Mouse (Mus musculus) adrenal gland, adult 2 months (tissue): Measurements from ENCODE around the gene Ormdl3. TPM values are rescaled to one million over a fixed set of nuclear protein-coding genes. Genes with fewer than 3 reads are reported as not detected.
"Not testable (repeated sequence)": the region's sequence is repeated elsewhere in the genome, so short reads cannot be mapped to it uniquely, and the experiment has no call there.

Experiments
- DNase-seq: peaks from one replicate; pipeline ENCODE4 v3.0.0; 2021
- long read RNA-seq: library from polyadenylated mRNA; stranded (forward); transcript quantifications from one replicate; pipeline ENCODE4 v2.0.0, GENCODE M21; 2021
- polyA plus RNA-seq: library from polyadenylated mRNA; depleted of rRNA; stranded (reverse); fragments of >200 nt; gene quantifications from 2 replicates; pipeline ENCODE4 v1.2.3, GENCODE M21; 2012; rRNA removed
- total RNA-seq, 2 experiments: library from RNA; stranded (reverse); gene quantifications; 2 replicates each; pipeline ENCODE4 v1.2.3; 2021

The Ormdl3 gene
- 100 to 1,000 TPM in 1 of 2 experiments, 10 to 100 TPM in 1; 94.9 to 180 TPM for total RNA-seq
- polyA plus RNA-seq: 151 and 188 TPM in 2 replicates
- long read RNA-seq, transcript Ormdl3-201 (4 exons, 2,184 nt): major isoform, 278 of 307 reads
- long read RNA-seq, partial matches to known transcripts: 9 of 307 reads
- long read RNA-seq, other reads (novel, unspliced or antisense): 20 of 307 reads

GRCm38 (mm10) chr11:98586892-98587563 lies at the start of gene Ormdl3:
Gene Ormdl3 (minus strand): TSS chr11:98587368.
- peak; percentile 98 for DNase-seq

- peak; percentile 3 for DNase-seq
These were observed 48.3 kb upstream of the Ormdl3 start for GRCm38 (mm10) chr11:98635312-98635970.

GRCm38 (mm10) chr11:98630646-98631045 lies 43.5 kb upstream of the Ormdl3 start:
- no peak for DNase-seq

GRCm38 (mm10) chr11:98628706-98629105 lies 41.5 kb upstream of the Ormdl3 start:
- DNase-seq: no peak

- no peak for DNase-seq
These were observed 38.6 kb upstream of the Ormdl3 start, which contains the start of the genes Gm12355 and Gsdma3 for GRCm38 (mm10) chr11:98625611-98626410. Gene Gm12355 (minus strand): TSS chr11:98625661. Gene Gsdma3 (plus strand): TSS chr11:98626360.

GRCm38 (mm10) chr11:98624381-98624780 lies 37.2 kb upstream of the Ormdl3 start:
- DNase-seq: not testable (repeated sequence)

GRCm38 (mm10) chr11:98623981-98624380 lies 36.8 kb upstream of the Ormdl3 start:
- DNase-seq: not testable (repeated sequence)

- no peak for DNase-seq
These were observed 33.6 kb upstream of the Ormdl3 start for GRCm38 (mm10) chr11:98620791-98621190.

- DNase-seq: no peak
These were observed 19.6 kb upstream of the Ormdl3 start for GRCm38 (mm10) chr11:98606763-98607162.

GRCm38 (mm10) chr11:98604911-98605310 lies 17.7 kb upstream of the Ormdl3 start:
- DNase-seq: not testable (repeated sequence)

GRCm38 (mm10) chr11:98603953-98604352 lies 16.8 kb upstream of the Ormdl3 start:
- DNase-seq: no peak

GRCm38 (mm10) chr11:98602090-98602690 lies 15.0 kb upstream of the Ormdl3 start:
- DNase-seq: no peak

GRCm38 (mm10) chr11:98599291-98599690 lies 12.1 kb upstream of the Ormdl3 start:
- no peak for DNase-seq

- DNase-seq: no peak
These were observed 11.7 kb upstream of the Ormdl3 start for GRCm38 (mm10) chr11:98598851-98599290.

- no peak for DNase-seq
These were observed 10.8 kb upstream of the Ormdl3 start, which contains the start of gene Lrrc3c for GRCm38 (mm10) chr11:98597991-98598390. Gene Lrrc3c (plus strand): TSS chr11:98598291.

GRCm38 (mm10) chr11:98597363-98597762 lies 10.2 kb upstream of the Ormdl3 start:
- peak; percentile 61 for DNase-seq

GRCm38 (mm10) chr11:98595955-98596354 lies 8.8 kb upstream of the Ormdl3 start:
- no peak for DNase-seq

GRCm38 (mm10) chr11:98595473-98595872 lies 8.3 kb upstream of the Ormdl3 start:
- DNase-seq: no peak

GRCm38 (mm10) chr11:98595021-98595420 lies 7.9 kb upstream of the Ormdl3 start:
- no peak for DNase-seq

- no peak for DNase-seq
These were observed 3.6 kb upstream of the Ormdl3 start for GRCm38 (mm10) chr11:98590548-98591445.

- no peak for DNase-seq
These were observed 2.1 kb upstream of the Ormdl3 start for GRCm38 (mm10) chr11:98589306-98589705.
